Mouse (Mus musculus): ENCODE data around the gene Prkn. TPM values are rescaled to one million over a fixed set of nuclear protein-coding genes. Genes with fewer than 3 reads are reported as not detected.
A peak's percentile ranks its signal among the peaks of the same experiment; 100 is the strongest.

Gene Prkn
- polyA plus RNA-seq, 1 experiment, result 3.0 TPM

GRCm38 (mm10) chr17:11058986-11059385 lies 218.8 kb downstream of the Prkn start:
- WGBS, result 85% methylated on average over 1 of the region's 1 CpGs
- H3K4me3 ChIP-seq (replicated peaks; ENCODE audit: extremely low read depth, low read depth, low read length), result no peak overlapping the region
- DNase-seq, result no peak

GRCm38 (mm10) chr17:11067076-11067703 lies 227.0 kb downstream of the Prkn start:
- DNase-seq, result peak; percentile 25
- TF ChIP-seq CTCF (IDR thresholded peaks at IDR 0.05; ENCODE audit: insufficient read depth, low read length) (no peak), POLR2A (IDR thresholded peaks at IDR 0.05; ENCODE audit: borderline replicate concordance, extremely low read depth, low read depth, low read length) (no peak)
- Histone ChIP-seq H3K4me1 (ENCODE audit: control insufficient read depth, insufficient read depth, low read length) (no peaks in the 10 kb centered on the region), H3K4me3 (replicated peaks; ENCODE audit: extremely low read depth, low read depth, low read length) (no peak overlapping the region)
- 23% methylated on average over 16 of the region's 16 CpGs for whole genome bisulfite sequencing

More at GRCm38 (mm10) chr17:11058986-11059385, 218.8 kb downstream of the Prkn start:
- TF ChIP-seq POLR2A (IDR thresholded peaks at IDR 0.05; ENCODE audit: borderline replicate concordance, extremely low read depth, low read depth, low read length) (no peak), CTCF (IDR thresholded peaks at IDR 0.05; ENCODE audit: insufficient read depth, low read length) (no peak)
- H3K4me1 ChIP-seq (ENCODE audit: control insufficient read depth, insufficient read depth, low read length), result no peaks in the 10 kb centered on the region

- H3K4me3 ChIP-seq (replicated peaks; ENCODE audit: extremely low read depth, low read depth, low read length), result no peak overlapping the region
- DNase-seq, result peak; percentile 8
Measured at GRCm38 (mm10) chr17:11067704-11068475, 227.7 kb downstream of the Prkn start.

GRCm38 (mm10) chr17:11070996-11071395 lies 230.8 kb downstream of the Prkn start:
- TF ChIP-seq POLR2A (IDR thresholded peaks at IDR 0.05; ENCODE audit: borderline replicate concordance, extremely low read depth, low read depth, low read length) (no peak), CTCF (IDR thresholded peaks at IDR 0.05; ENCODE audit: insufficient read depth, low read length) (no peak)
- Histone ChIP-seq H3K4me3 (replicated peaks; ENCODE audit: extremely low read depth, low read depth, low read length) (no peak overlapping the region), H3K4me1 (ENCODE audit: control insufficient read depth, insufficient read depth, low read length) (no peaks in the 10 kb centered on the region)
- no peak for DNase-seq

More at GRCm38 (mm10) chr17:11067704-11068475, 227.7 kb downstream of the Prkn start:
- H3K4me1 ChIP-seq (ENCODE audit: control insufficient read depth, insufficient read depth, low read length), result no peaks in the 10 kb centered on the region
- TF ChIP-seq POLR2A (IDR thresholded peaks at IDR 0.05; ENCODE audit: borderline replicate concordance, extremely low read depth, low read depth, low read length) (no peak), CTCF (IDR thresholded peaks at IDR 0.05; ENCODE audit: insufficient read depth, low read length) (peak; percentile 52; the same call in 1 of the 2 replicates)
- 24% methylated on average over 14 of the region's 14 CpGs for WGBS

GRCm38 (mm10) chr17:11076319-11076903 lies 236.2 kb downstream of the Prkn start:
- DNase-seq, result no peak
- no peaks in the 10 kb centered on the region for H3K4me1 ChIP-seq (ENCODE audit: control insufficient read depth, insufficient read depth, low read length)
- TF ChIP-seq CTCF (IDR thresholded peaks at IDR 0.05; ENCODE audit: insufficient read depth, low read length) (no peak), POLR2A (IDR thresholded peaks at IDR 0.05; ENCODE audit: borderline replicate concordance, extremely low read depth, low read depth, low read length) (no peak)
- H3K4me3 ChIP-seq (replicated peaks; ENCODE audit: extremely low read depth, low read depth, low read length), result no peak overlapping the region
- WGBS, result 65% methylated on average over 6 of the region's 6 CpGs

GRCm38 (mm10) chr17:11086492-11086891 lies 246.3 kb downstream of the Prkn start:
- no peak for TF ChIP-seq CTCF (IDR thresholded peaks at IDR 0.05; ENCODE audit: insufficient read depth, low read length)
- TF ChIP-seq POLR2A (IDR thresholded peaks at IDR 0.05; ENCODE audit: borderline replicate concordance, extremely low read depth, low read depth, low read length), result no peak
- DNase-seq, result no peak
- Histone ChIP-seq H3K4me3 (replicated peaks; ENCODE audit: extremely low read depth, low read depth, low read length) (no peak overlapping the region), H3K4me1 (ENCODE audit: control insufficient read depth, insufficient read depth, low read length) (no peaks in the 10 kb centered on the region)
- 62% methylated on average over 1 of the region's 1 CpGs for WGBS

GRCm38 (mm10) chr17:11087088-11087487 lies 246.9 kb downstream of the Prkn start:
- DNase-seq, result no peak
- Histone ChIP-seq H3K4me1 (ENCODE audit: control insufficient read depth, insufficient read depth, low read length) (no peaks in the 10 kb centered on the region), H3K4me3 (replicated peaks; ENCODE audit: extremely low read depth, low read depth, low read length) (no peak overlapping the region)
- TF ChIP-seq POLR2A (IDR thresholded peaks at IDR 0.05; ENCODE audit: borderline replicate concordance, extremely low read depth, low read depth, low read length), result no peak
- TF ChIP-seq CTCF (IDR thresholded peaks at IDR 0.05; ENCODE audit: insufficient read depth, low read length), result no peak
- 71% methylated on average over 5 of the region's 5 CpGs for WGBS

GRCm38 (mm10) chr17:11087823-11088222 lies 247.6 kb downstream of the Prkn start:
- Histone ChIP-seq H3K4me1 (ENCODE audit: control insufficient read depth, insufficient read depth, low read length) (no peaks in the 10 kb centered on the region), H3K4me3 (replicated peaks; ENCODE audit: extremely low read depth, low read depth, low read length) (no peak overlapping the region)
- WGBS, result 64% methylated on average over 8 of the region's 8 CpGs
- TF ChIP-seq CTCF (IDR thresholded peaks at IDR 0.05; ENCODE audit: insufficient read depth, low read length) (no peak), POLR2A (IDR thresholded peaks at IDR 0.05; ENCODE audit: borderline replicate concordance, extremely low read depth, low read depth, low read length) (no peak)
- no peak for DNase-seq

GRCm38 (mm10) chr17:11089361-11089760 lies 249.2 kb downstream of the Prkn start:
- TF ChIP-seq POLR2A (IDR thresholded peaks at IDR 0.05; ENCODE audit: borderline replicate concordance, extremely low read depth, low read depth, low read length), result no peak
- no peak for TF ChIP-seq CTCF (IDR thresholded peaks at IDR 0.05; ENCODE audit: insufficient read depth, low read length)
- WGBS, result 73% methylated on average over 6 of the region's 6 CpGs
- no peak for DNase-seq
- Histone ChIP-seq H3K4me1 (ENCODE audit: control insufficient read depth, insufficient read depth, low read length) (no peaks in the 10 kb centered on the region), H3K4me3 (replicated peaks; ENCODE audit: extremely low read depth, low read depth, low read length) (no peak overlapping the region)

Measured in lung, adult 2 months (tissue).